Mouse (Mus musculus): ENCODE results near the gene Tspan10. TPM values are rescaled to one million over a fixed set of nuclear protein-coding genes. Genes with fewer than 3 reads are reported as not detected.

The Tspan10 gene
- polyA plus RNA-seq, 1 experiment from 2014 or later: not detected

DNA sequence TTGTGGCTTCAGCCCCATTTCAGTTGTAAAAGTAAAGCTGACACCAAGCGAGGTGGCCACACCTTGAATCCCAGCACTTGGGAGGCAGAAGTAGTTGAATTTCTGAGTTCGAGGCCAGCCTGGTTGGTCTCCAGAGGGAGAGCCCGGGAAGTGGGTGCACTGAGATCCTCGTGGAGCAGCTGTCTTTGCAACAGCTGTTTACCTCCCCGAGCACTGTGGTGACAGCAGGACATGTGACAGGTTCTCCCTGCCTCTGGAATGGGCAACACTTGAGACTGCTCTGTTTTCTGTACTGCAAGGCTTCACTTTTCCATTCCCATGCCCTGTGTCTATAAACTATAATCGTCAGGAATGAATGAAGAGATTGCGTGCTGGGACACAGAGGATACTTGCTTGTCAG is 24.6 kb upstream of the Tspan10 start:
- H3K27ac ChIP-seq (ENCODE audit: low read depth, low read length): no peak overlapping the region
- no peaks in the 10 kb centered on the region for H3K4me1 ChIP-seq (replicated peaks; ENCODE audit: control insufficient read depth, insufficient read depth, low read length)
- peaks cover 75% of the 10 kb centered on the region for H3K36me3 ChIP-seq (ENCODE audit: control insufficient read depth, insufficient read depth)
- H3K4me2 ChIP-seq (replicated peaks; ENCODE audit: low read depth): no peak overlapping the region
- H3K27me3 ChIP-seq (replicated peaks; ENCODE audit: control insufficient read depth, insufficient read depth, low read length): no peaks in the 10 kb centered on the region
- WGBS: 90% methylated on average over 7 of the region's 7 CpGs
- H3K4me3 ChIP-seq (ENCODE audit: low read depth, low read length): no peak overlapping the region
- H3K9me3 ChIP-seq (ENCODE audit: control insufficient read depth): no peaks in the 10 kb centered on the region
- H3K9ac ChIP-seq (ENCODE audit: low read depth, low read length): no peak overlapping the region
- TF ChIP-seq CTCF (IDR thresholded peaks at IDR 0.05; ENCODE audit: low read depth): no peak
- ATAC-seq: no peak

DNA sequence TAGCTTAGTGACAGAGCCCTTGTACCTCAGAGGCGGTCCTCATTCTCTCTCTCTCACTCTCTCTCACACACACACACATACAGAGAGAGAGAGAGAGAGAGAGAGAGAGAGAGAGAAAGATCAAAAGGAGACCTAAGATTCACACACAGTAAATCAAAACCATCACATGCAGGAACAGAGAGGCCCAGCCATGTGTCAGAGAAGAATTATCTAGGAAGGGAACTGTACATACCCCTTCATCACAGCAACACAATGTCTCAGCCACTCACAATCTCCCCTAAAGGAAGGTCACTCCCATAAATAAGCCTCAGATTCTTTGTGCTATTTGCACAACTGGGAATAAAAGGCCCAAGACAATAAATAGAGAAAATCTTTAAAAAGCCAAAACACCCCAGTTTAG is 23.9 kb upstream of the Tspan10 start:
- ATAC-seq: no peak
- H3K36me3 ChIP-seq (ENCODE audit: control insufficient read depth, insufficient read depth): peaks cover 72% of the 10 kb centered on the region
- 100% methylated on average over 1 of the region's 1 CpGs for WGBS

DNA sequence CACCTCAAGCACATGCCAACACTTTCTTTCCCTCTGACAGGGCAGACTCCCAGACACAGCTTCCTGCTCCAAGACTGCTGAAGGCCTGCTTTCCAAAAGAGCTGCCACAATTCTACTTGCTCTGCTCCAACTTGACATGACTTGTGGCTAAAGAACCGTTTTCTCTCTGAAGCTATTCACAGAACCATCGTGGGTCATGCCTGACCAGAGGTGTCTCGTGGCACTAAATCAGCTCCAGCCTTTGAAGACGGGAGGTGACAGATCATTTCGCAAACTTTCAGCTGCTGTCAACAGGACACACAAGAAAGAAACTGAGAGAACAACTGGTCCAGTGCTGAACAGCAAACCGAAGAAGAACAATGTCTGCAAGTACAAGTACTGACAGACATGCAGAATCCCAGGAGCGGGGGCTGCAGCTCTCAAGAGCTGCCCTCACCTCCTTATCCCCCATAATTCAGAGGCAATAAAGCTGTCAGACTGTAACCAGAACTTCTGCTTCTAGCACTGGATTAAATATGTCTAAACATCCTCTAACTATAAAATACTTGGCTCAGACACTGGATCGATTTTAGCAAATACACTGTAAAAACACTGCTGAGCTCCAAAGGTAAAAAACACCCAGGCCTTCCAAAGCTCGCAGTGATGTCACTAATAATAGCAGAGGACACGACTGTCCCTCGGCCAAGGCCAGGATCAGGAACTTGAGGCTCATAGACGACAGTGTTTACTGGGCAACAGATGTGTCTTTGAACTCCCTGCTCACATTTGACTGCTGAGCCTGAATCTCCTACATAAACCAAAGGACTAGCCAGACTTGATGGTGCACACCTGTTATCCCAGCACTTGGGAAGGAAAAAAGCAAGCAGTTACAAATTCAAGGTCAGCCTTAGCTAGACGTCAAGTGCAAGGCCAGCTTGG is 19.5 kb upstream of the Tspan10 start:
- H3K9ac ChIP-seq (ENCODE audit: low read depth, low read length): no peak overlapping the region
- H3K27me3 ChIP-seq (replicated peaks; ENCODE audit: control insufficient read depth, insufficient read depth, low read length): no peaks in the 10 kb centered on the region
- no peak for ATAC-seq
- no peak for TF ChIP-seq CTCF (IDR thresholded peaks at IDR 0.05; ENCODE audit: low read depth)
- H3K4me2 ChIP-seq (replicated peaks; ENCODE audit: low read depth): no peak overlapping the region
- no peaks in the 10 kb centered on the region for H3K4me1 ChIP-seq (replicated peaks; ENCODE audit: control insufficient read depth, insufficient read depth, low read length)
- no peak overlapping the region for H3K4me3 ChIP-seq (ENCODE audit: low read depth, low read length)
- 55% methylated on average over 13 of the region's 13 CpGs for WGBS
- peaks cover 82% of the 10 kb centered on the region for H3K36me3 ChIP-seq (ENCODE audit: control insufficient read depth, insufficient read depth)
- H3K27ac ChIP-seq (ENCODE audit: low read depth, low read length): no peak overlapping the region
- H3K9me3 ChIP-seq (ENCODE audit: control insufficient read depth): no peaks in the 10 kb centered on the region

More for the DNA sequence above, 23.9 kb upstream of the Tspan10 start:
- TF ChIP-seq CTCF (IDR thresholded peaks at IDR 0.05; ENCODE audit: low read depth): no peak
- H3K9me3 ChIP-seq (ENCODE audit: control insufficient read depth): no peaks in the 10 kb centered on the region
- no peaks in the 10 kb centered on the region for H3K27me3 ChIP-seq (replicated peaks; ENCODE audit: control insufficient read depth, insufficient read depth, low read length)
- no peak overlapping the region for H3K27ac ChIP-seq (ENCODE audit: low read depth, low read length)
- H3K9ac ChIP-seq (ENCODE audit: low read depth, low read length): no peak overlapping the region
- H3K4me2 ChIP-seq (replicated peaks; ENCODE audit: low read depth): no peak overlapping the region
- H3K4me1 ChIP-seq (replicated peaks; ENCODE audit: control insufficient read depth, insufficient read depth, low read length): no peaks in the 10 kb centered on the region
- H3K4me3 ChIP-seq (ENCODE audit: low read depth, low read length): no peak overlapping the region

DNA sequence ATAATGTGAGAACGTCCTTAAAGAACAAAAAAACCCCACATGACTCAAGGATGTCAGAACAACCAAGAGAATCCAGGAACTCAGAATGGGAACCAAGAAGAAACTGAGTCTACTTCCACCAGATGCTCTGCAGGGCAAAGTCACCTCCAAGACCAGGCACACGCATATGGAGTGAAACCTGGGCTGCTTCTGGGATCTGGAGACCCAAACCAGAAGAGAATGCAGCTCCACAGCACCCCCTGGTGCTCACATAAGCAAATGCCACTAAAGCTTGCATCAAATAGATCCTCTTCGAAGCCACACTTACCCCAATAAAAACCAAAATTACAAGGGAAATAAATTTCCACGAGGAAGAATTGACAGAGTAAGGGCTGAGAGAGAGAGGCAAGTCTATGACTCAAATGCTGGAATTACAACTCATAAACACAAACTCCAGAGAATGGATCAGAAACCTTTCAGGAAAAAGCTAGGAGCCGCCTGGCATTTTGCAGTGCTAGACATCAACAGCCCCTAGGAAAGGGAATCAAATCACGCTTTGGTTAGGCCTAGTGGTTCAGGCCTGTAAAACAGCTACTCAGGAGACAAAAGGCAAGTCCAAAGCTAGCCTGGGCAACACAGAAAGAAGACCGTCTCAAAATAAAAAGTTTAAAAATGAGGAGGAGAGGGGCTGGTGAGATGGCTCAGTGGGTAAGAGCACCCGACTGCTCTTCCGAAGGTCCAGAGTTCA is 18.7 kb upstream of the Tspan10 start:
- no peak for ATAC-seq
- WGBS: 65% methylated on average over 9 of the region's 9 CpGs
- no peaks in the 10 kb centered on the region for H3K4me1 ChIP-seq (replicated peaks; ENCODE audit: control insufficient read depth, insufficient read depth, low read length)
- H3K9ac ChIP-seq (ENCODE audit: low read depth, low read length): no peak overlapping the region
- H3K27me3 ChIP-seq (replicated peaks; ENCODE audit: control insufficient read depth, insufficient read depth, low read length): no peaks in the 10 kb centered on the region
- no peak overlapping the region for H3K27ac ChIP-seq (ENCODE audit: low read depth, low read length)
- no peaks in the 10 kb centered on the region for H3K9me3 ChIP-seq (ENCODE audit: control insufficient read depth)
- no peak overlapping the region for H3K4me3 ChIP-seq (ENCODE audit: low read depth, low read length)
- TF ChIP-seq CTCF (IDR thresholded peaks at IDR 0.05; ENCODE audit: low read depth): peak; percentile 81
- H3K4me2 ChIP-seq (replicated peaks; ENCODE audit: low read depth): no peak overlapping the region
- peaks cover 82% of the 10 kb centered on the region for H3K36me3 ChIP-seq (ENCODE audit: control insufficient read depth, insufficient read depth)

DNA sequence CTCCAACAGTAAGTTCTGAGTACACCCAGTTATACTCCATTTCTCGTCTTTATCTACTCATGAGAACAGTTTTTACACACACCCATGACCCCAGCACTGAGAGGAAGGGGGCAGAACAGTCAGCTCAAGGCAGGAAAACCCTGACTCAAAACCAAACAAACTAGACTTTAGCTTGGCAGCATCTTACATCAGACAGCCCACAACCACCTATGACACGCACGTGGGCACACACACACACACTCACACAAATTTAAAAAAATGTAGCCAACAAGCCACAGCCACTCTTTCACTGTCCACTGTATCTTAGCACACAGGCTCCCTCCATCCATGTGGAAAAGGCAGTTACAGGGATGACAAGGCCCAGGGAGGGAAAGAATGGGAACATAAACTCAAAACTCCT is 15.7 kb upstream of the Tspan10 start:
- Histone ChIP-seq H3K36me3 (ENCODE audit: control insufficient read depth, insufficient read depth) (peaks cover 72% of the 10 kb centered on the region), H3K27ac (ENCODE audit: low read depth, low read length) (no peak overlapping the region), H3K4me2 (replicated peaks; ENCODE audit: low read depth) (no peak overlapping the region), H3K9me3 (ENCODE audit: control insufficient read depth) (no peaks in the 10 kb centered on the region), H3K27me3 (replicated peaks; ENCODE audit: control insufficient read depth, insufficient read depth, low read length) (no peaks in the 10 kb centered on the region), H3K9ac (ENCODE audit: low read depth, low read length) (no peak overlapping the region), H3K4me1 (replicated peaks; ENCODE audit: control insufficient read depth, insufficient read depth, low read length) (no peaks in the 10 kb centered on the region), H3K4me3 (ENCODE audit: low read depth, low read length) (no peak overlapping the region)
- WGBS: 93% methylated on average over 3 of the region's 3 CpGs
- no peak for ATAC-seq
- TF ChIP-seq CTCF (IDR thresholded peaks at IDR 0.05; ENCODE audit: low read depth): no peak

DNA sequence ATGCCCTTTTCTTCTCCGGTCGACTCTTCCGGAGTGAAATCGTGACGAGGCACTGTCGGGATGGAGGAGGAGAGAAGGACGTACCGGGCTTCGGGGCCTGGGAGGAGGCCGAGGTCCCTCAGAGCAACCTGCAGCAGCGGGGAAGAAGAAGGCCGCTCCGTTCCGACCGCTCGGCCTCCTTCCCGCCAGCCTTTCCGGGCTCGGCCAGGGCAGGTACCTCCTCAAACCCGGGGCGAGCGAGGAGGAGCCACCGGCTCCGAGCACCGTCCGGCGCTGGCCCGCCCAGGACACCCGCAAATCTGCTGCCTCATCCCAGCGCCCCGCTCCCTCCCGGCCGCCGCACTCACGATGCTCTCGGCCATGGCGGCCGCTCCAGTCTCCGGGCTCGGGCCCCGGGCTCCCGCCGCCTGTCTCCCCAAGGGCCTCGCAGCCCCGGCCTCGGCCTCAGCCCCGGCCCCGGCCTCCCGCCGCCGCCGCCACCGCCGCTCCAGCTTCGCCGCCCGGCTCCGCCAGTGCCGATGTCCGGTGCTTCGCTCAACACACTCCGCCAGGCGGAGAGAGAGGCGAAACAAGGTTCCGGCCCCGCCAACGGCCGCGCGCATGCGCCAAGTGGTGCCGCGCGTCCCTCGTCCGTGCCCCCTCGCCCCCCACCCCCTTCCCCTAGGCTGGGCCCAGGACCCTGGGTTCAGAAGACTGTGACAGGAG is 5.1 kb upstream of the Tspan10 start, which contains the start of gene Nploc4:
Nploc4 (minus strand) TSS at position 557 of the 705 bp plus-strand sequence.
- WGBS: under 1% methylated on average over 66 of the region's 77 CpGs
- Histone ChIP-seq H3K4me2 (replicated peaks; ENCODE audit: low read depth) (peak within 1 kb of the TSS; percentile 63), H3K4me3 (ENCODE audit: low read depth, low read length) (peak within 1 kb of the TSS; percentile 95), H3K36me3 (ENCODE audit: control insufficient read depth, insufficient read depth) (peaks cover 16% of the 10 kb centered on the region), H3K9ac (ENCODE audit: low read depth, low read length) (peak within 1 kb of the TSS; percentile 92), H3K4me1 (replicated peaks; ENCODE audit: control insufficient read depth, insufficient read depth, low read length) (no peaks in the 10 kb centered on the region; the same call in 1 of the 2 replicates), H3K27ac (ENCODE audit: low read depth, low read length) (peak within 1 kb of the TSS; percentile 80), H3K27me3 (replicated peaks; ENCODE audit: control insufficient read depth, insufficient read depth, low read length) (no peaks in the 10 kb centered on the region), H3K9me3 (ENCODE audit: control insufficient read depth) (no peaks in the 10 kb centered on the region)
- ATAC-seq: peak; percentile 85
- TF ChIP-seq CTCF (IDR thresholded peaks at IDR 0.05; ENCODE audit: low read depth): no peak; the same call in 1 of the 2 replicates

Data from intestine, postnatal 0 days (tissue).